Mouse (Mus musculus): ENCODE measurements around the gene Aqp9. TPM values are rescaled to one million over a fixed set of nuclear protein-coding genes. Genes with fewer than 3 reads are reported as not detected.
"Not testable (repeated sequence)": the region's sequence is repeated elsewhere in the genome, so short reads cannot be mapped to it uniquely, and the experiment has no call there.

Aqp9 gene
- polyA plus RNA-seq, 1 experiment: 17.7 TPM

DNA sequence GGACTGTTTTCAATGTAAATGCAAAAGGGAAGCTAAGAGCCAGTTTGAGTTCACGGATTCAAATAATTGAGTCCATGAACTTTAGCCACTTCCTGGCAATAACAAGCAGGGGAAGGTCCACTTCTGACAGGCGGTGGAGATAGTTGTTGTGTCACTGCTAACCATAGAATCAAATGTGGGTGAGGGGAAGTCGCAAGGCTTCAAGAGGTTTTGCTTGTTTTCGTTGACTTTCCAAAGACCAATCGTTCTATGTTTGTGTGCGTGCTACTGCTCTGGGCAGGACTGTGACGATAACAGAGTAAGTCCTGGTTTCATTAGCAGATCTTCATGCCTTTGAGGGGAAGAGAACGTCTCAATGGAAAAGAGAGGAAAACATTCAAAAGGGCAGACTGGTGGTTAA, 28.3 kb downstream of the Aqp9 start:
- TF ChIP-seq CTCF (IDR thresholded peaks at IDR 0.05; ENCODE audit: control insufficient read depth, insufficient read depth, low read length): no peak
- TF ChIP-seq POLR2A (IDR thresholded peaks at IDR 0.05; ENCODE audit: borderline replicate concordance, control insufficient read depth, low read depth, low read length): no peak
- Histone ChIP-seq H3K27ac (ENCODE audit: control insufficient read depth, insufficient read depth, low read depth, low read length, poor library complexity) (no peak overlapping the region), H3K4me3 (replicated peaks; ENCODE audit: control insufficient read depth, low read depth, low read length) (no peak overlapping the region), H3K4me1 (ENCODE audit: control insufficient read depth, insufficient read depth, low read length) (no peaks in the 10 kb centered on the region)
- 72% methylated on average over 8 of the region's 8 CpGs for WGBS

DNA sequence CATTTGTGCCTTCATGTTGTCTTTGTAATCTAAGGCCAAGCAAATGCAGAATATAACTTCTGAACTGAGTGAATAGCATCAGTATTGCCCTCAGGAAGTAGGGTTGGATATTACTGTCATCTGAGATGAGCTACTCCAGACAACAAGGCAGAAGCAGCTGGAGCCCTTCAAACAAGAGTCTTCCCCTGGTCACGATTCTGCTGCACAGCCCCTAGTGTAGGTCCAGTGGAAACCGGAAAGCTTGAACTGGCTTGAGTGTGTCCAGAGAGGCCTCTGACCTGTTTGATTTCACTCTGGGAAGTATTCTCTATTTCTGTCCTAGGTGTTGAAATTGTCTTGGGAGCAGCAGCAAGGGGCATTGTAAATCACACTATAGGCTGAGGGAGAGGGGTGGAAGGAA, 29.5 kb downstream of the Aqp9 start:
- TF ChIP-seq POLR2A (IDR thresholded peaks at IDR 0.05; ENCODE audit: borderline replicate concordance, control insufficient read depth, low read depth, low read length): no peak
- TF ChIP-seq CTCF (IDR thresholded peaks at IDR 0.05; ENCODE audit: control insufficient read depth, insufficient read depth, low read length): no peak
- Histone ChIP-seq H3K4me1 (ENCODE audit: control insufficient read depth, insufficient read depth, low read length) (no peaks in the 10 kb centered on the region), H3K27ac (ENCODE audit: control insufficient read depth, insufficient read depth, low read depth, low read length, poor library complexity) (no peak overlapping the region), H3K4me3 (replicated peaks; ENCODE audit: control insufficient read depth, low read depth, low read length) (no peak overlapping the region)
- 93% methylated on average over 2 of the region's 2 CpGs for WGBS

DNA sequence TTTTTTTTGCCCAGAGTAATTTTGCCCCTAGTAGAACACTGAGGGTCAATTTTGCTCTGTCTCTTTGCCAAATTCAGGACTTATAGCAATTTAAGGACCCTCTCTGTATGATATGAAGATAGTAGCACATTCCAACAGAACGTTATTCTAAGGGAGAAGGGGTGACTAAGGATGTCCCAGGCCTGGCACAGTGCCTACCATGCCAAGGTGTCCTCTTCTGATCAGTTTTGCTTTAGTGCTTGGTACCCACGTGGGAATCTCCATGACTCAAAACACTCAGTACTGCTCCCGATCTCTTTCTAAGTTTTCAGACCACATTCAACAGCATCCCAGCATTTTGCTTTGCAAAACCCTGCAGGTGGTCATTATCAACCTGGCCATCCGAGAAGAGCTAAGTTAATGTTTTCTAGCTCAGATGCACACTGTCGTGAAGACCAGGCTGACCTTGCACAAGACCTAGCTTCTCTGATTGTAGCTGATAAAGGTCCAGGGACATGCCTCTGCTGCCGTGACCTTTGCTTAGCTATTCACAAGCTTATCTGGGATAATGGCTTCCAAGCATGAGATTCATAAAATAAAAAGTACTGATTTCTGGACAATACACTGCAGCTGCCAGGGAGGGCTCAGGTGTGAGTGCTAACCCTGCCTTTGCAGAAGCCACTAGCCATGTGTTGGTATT, 31.1 kb downstream of the Aqp9 start:
- no peak for TF ChIP-seq CTCF (IDR thresholded peaks at IDR 0.05; ENCODE audit: control insufficient read depth, insufficient read depth, low read length)
- TF ChIP-seq POLR2A (IDR thresholded peaks at IDR 0.05; ENCODE audit: borderline replicate concordance, control insufficient read depth, low read depth, low read length): no peak
- WGBS: 67% methylated on average over 6 of the region's 6 CpGs
- Histone ChIP-seq H3K4me3 (replicated peaks; ENCODE audit: control insufficient read depth, low read depth, low read length) (no peak overlapping the region), H3K4me1 (ENCODE audit: control insufficient read depth, insufficient read depth, low read length) (no peaks in the 10 kb centered on the region; the same call in 1 of the 2 replicates), H3K27ac (ENCODE audit: control insufficient read depth, insufficient read depth, low read depth, low read length, poor library complexity) (no peak overlapping the region)

DNA sequence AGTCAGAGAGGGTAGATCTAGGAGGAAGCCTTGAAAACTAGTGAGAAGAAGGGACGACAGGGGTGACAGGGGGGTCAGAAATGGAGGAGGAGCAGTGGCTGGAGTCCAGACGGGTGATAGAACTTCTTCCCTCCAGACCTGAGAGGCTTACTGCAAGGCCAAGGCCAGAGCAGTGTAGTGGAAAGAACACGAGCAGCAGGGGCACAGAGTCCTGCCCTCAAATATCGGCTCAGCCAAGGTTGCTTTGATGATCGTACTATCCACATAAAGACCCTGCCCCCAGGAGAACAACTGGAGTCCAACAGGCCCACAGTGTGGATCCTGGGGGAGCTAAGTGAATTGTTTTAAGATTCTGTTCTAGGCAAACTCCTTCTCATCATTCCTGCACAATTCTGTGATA, 33.4 kb downstream of the Aqp9 start:
- 78% methylated on average over 5 of the region's 5 CpGs for WGBS
- H3K4me1 ChIP-seq (ENCODE audit: control insufficient read depth, insufficient read depth, low read length): no peaks in the 10 kb centered on the region; the same call in 1 of the 2 replicates
- no peak overlapping the region for H3K4me3 ChIP-seq (replicated peaks; ENCODE audit: control insufficient read depth, low read depth, low read length)
- TF ChIP-seq POLR2A (IDR thresholded peaks at IDR 0.05; ENCODE audit: borderline replicate concordance, control insufficient read depth, low read depth, low read length) (no peak), CTCF (IDR thresholded peaks at IDR 0.05; ENCODE audit: control insufficient read depth, insufficient read depth, low read length) (no peak)
- H3K27ac ChIP-seq (ENCODE audit: control insufficient read depth, insufficient read depth, low read depth, low read length, poor library complexity): no peak overlapping the region

DNA sequence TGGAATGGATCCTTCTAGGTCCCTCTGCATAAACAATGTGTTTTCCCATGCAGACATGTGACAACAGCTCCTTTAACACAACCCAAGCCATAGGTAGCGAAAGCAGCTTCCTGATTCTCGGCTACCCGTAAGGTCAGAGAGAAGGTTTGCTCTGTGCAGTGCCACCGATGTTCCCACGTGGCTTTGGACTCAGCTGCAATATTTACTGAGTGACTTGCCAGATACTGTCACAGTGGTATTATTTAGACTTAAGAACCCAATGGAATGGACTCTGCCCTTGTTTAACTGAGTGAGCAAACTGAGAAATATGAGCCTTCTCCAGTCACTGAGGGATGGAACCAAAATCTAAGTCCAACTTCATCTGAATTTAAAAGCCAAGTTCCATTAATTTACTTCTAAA, 35.3 kb downstream of the Aqp9 start:
- H3K4me3 ChIP-seq (replicated peaks; ENCODE audit: control insufficient read depth, low read depth, low read length): no peak overlapping the region
- no peak for TF ChIP-seq CTCF (IDR thresholded peaks at IDR 0.05; ENCODE audit: control insufficient read depth, insufficient read depth, low read length)
- no peaks in the 10 kb centered on the region; the same call in 1 of the 2 replicates for H3K4me1 ChIP-seq (ENCODE audit: control insufficient read depth, insufficient read depth, low read length)
- WGBS: 81% methylated on average over 5 of the region's 5 CpGs
- no peak overlapping the region for H3K27ac ChIP-seq (ENCODE audit: control insufficient read depth, insufficient read depth, low read depth, low read length, poor library complexity)

DNA sequence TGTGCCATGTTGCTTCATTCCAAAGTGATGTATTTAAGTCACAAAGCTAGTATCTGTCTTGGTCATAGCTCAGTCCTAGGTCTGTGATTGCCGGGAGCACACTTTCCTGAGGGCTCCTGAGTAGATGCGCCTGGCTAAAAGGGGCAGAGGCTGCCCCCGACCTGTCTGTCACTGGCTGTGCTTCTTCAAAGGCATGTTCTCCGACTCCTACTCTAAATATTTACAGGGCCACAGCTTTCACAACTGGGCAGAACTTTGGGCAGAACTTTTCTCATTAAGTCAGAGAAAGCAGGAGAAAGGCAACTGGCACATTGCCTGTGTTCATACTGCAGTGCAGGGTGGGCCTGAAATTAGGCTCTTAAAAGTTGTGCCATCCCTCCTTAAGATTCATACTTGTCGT, 36.7 kb downstream of the Aqp9 start:
- Histone ChIP-seq H3K27ac (ENCODE audit: control insufficient read depth, insufficient read depth, low read depth, low read length, poor library complexity) (no peak overlapping the region), H3K4me3 (replicated peaks; ENCODE audit: control insufficient read depth, low read depth, low read length) (no peak overlapping the region), H3K4me1 (ENCODE audit: control insufficient read depth, insufficient read depth, low read length) (no peaks in the 10 kb centered on the region; the same call in 1 of the 2 replicates)
- TF ChIP-seq CTCF (IDR thresholded peaks at IDR 0.05; ENCODE audit: control insufficient read depth, insufficient read depth, low read length) (no peak), POLR2A (IDR thresholded peaks at IDR 0.05; ENCODE audit: borderline replicate concordance, control insufficient read depth, low read depth, low read length) (no peak)
- 85% methylated on average over 5 of the region's 5 CpGs for WGBS

DNA sequence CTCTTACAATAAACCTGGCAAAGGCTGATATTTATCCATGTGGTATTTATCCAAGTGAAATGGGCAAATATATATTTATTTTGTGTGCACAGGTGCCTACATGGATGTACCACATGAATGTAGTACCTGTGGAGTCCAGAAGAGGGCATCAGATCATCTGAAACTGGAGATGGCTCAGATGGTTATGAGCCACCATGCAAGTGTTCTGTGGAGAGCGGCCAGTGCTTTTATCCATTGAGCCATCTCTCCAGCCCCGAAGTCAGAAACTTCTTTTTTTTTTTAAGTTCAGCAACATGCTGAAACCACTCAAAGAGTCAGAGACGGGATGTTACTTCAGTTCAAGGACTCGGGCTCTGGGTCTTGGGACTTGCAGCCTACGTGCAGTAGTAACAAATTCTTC, 39.6 kb downstream of the Aqp9 start:
- H3K27ac ChIP-seq (ENCODE audit: control insufficient read depth, insufficient read depth, low read depth, low read length, poor library complexity): no peak overlapping the region
- WGBS: 43% methylated on average over 5 of the region's 5 CpGs
- TF ChIP-seq POLR2A (IDR thresholded peaks at IDR 0.05; ENCODE audit: borderline replicate concordance, control insufficient read depth, low read depth, low read length): no peak
- peak; percentile 39; the same call in 1 of the 2 replicates for TF ChIP-seq CTCF (IDR thresholded peaks at IDR 0.05; ENCODE audit: control insufficient read depth, insufficient read depth, low read length)
- no peaks in the 10 kb centered on the region; the same call in 1 of the 2 replicates for H3K4me1 ChIP-seq (ENCODE audit: control insufficient read depth, insufficient read depth, low read length)
- no peak overlapping the region for H3K4me3 ChIP-seq (replicated peaks; ENCODE audit: control insufficient read depth, low read depth, low read length)

DNA sequence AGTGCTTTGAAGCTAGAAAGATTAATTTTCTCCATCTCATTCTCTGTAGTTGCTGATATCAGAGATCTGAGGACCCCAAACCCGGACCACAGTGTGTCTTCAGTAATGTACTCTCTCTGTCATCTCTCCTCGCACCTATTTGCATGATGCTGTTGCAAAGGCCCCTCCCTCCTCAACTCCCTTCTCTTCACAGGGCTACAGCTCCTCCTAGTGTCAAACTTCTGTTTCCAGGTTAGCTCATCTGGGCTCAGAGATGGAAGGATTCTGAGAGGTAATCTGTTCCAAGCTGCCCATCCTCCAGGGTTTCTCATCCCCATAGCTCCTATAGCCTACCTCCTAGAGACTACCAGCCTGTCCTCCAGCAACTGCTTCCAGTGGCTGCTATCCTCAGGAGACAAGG, 42.3 kb downstream of the Aqp9 start:
- peak; percentile 32 for TF ChIP-seq CTCF (IDR thresholded peaks at IDR 0.05; ENCODE audit: control insufficient read depth, insufficient read depth, low read length)
- TF ChIP-seq POLR2A (IDR thresholded peaks at IDR 0.05; ENCODE audit: borderline replicate concordance, control insufficient read depth, low read depth, low read length): no peak
- H3K27ac ChIP-seq (ENCODE audit: control insufficient read depth, insufficient read depth, low read depth, low read length, poor library complexity): no peak overlapping the region
- WGBS: 59% methylated on average over 2 of the region's 2 CpGs
- H3K4me1 ChIP-seq (ENCODE audit: control insufficient read depth, insufficient read depth, low read length): no peaks in the 10 kb centered on the region
- H3K4me3 ChIP-seq (replicated peaks; ENCODE audit: control insufficient read depth, low read depth, low read length): no peak overlapping the region

DNA sequence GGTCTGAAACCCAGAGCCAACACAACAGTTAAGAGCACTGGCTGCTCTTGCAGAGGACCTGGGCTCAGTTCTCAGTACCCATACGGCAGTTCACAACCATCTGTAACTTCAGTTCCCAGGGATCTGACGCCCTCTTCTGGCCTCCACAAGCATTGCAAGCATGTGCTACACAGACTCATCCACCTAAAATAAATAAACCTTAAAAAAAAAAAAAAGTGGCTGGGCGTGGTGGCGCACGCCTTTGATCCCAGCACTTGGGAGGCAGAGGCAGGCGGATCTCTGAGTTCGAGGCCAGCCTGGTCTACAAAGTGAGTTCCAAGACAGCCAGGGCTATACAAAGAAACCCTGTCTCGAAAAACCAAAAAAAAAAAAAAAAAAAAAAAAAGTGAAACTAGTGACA, 45.4 kb downstream of the Aqp9 start:
- H3K4me1 ChIP-seq (ENCODE audit: control insufficient read depth, insufficient read depth, low read length); H3K27ac ChIP-seq (ENCODE audit: control insufficient read depth, insufficient read depth, low read depth, low read length, poor library complexity); H3K4me3 ChIP-seq (replicated peaks; ENCODE audit: control insufficient read depth, low read depth, low read length): not testable (repeated sequence)
- TF ChIP-seq CTCF (IDR thresholded peaks at IDR 0.05; ENCODE audit: control insufficient read depth, insufficient read depth, low read length): 0 out of 2 replicates have a peak, but pooled peaks have one; percentile 13
- WGBS: 86% methylated on average over 7 of the region's 8 CpGs

All from bone marrow, adult 2 months (tissue).